Mouse (Mus musculus) heart, adult 2 months (tissue): ENCODE data around the gene Tspan14.

Source experiments
- CTCF ChIP-seq: fragments of 200-600 bp; IDR thresholded peaks from 2 replicates; pipeline ENCODE4 v1.8.1; 2022; ENCODE audit warnings: antibody characterized with exemption, mild to moderate bottlenecking, moderate library complexity
- POLR2A ChIP-seq: fragments of 200-500 bp; IDR thresholded peaks from 2 replicates; pipeline ENCODE4 v1.6.1; 2011; ENCODE audit warnings: mild to moderate bottlenecking, low read depth, low read length, control low read depth; ENCODE audit not compliant: insufficient read depth

- TF ChIP-seq POLR2A (no peak), CTCF (no peak)
These were observed 22.2 kb upstream of the Tspan14 start for GRCm38 (mm10) chr14:40988780-40989179.
